Mouse (Mus musculus) lung, embryonic 16.5 days (tissue): ENCODE measurements around the gene Ap1s3. TPM values are rescaled to one million over a fixed set of nuclear protein-coding genes. Genes with fewer than 3 reads are reported as not detected.

ENCODE experiments used
- ATAC-seq: fragments of 200-750 bp; cut with Nextera tagmentation; 2 replicates; pipeline ENCODE4 v1.8.0; 2017; ENCODE audit warnings: low read depth, mild to moderate bottlenecking, moderate library complexity
- H3K27ac ChIP-seq: fragments of 300-500 bp; sonication (generic); 2 replicates; pipeline ENCODE4 v1.5.1; 2014; ENCODE audit warnings: mild to moderate bottlenecking, control low read depth, low read length
- H3K27me3 ChIP-seq: fragments of 300-500 bp; sonication (generic); 2 replicates; pipeline ENCODE4 v1.6.1; 2014; ENCODE audit warnings: low read depth, low read length, mixed read lengths; ENCODE audit not compliant: control insufficient read depth, insufficient read depth
- H3K36me3 ChIP-seq: fragments of 300-500 bp; sonication (generic); 2 replicates; pipeline ENCODE4 v1.6.1; 2014; ENCODE audit warnings: low read length; ENCODE audit not compliant: control insufficient read depth, insufficient read depth
- H3K4me1 ChIP-seq: fragments of 300-500 bp; sonication (generic); replicated peaks from 2 replicates; pipeline ENCODE4 v1.6.1; 2014; ENCODE audit warnings: low read length, mixed read lengths; ENCODE audit not compliant: control insufficient read depth, insufficient read depth
- H3K4me2 ChIP-seq: fragments of 300-500 bp; sonication (generic); 2 replicates; pipeline ENCODE4 v1.6.1; 2014; ENCODE audit warnings: low read depth, low read length, control low read depth
- H3K4me3 ChIP-seq: fragments of 300-500 bp; sonication (generic); 2 replicates; pipeline ENCODE4 v1.5.1; 2014; ENCODE audit warnings: mild to moderate bottlenecking, low read length, control low read depth
- H3K9ac ChIP-seq: fragments of 300-500 bp; sonication (generic); 2 replicates; pipeline ENCODE4 v1.6.1; 2014; ENCODE audit warnings: low read length, control low read depth
- H3K9me3 ChIP-seq: fragments of 300-500 bp; sonication (generic); 2 replicates; pipeline ENCODE4 v1.6.1; 2016; ENCODE audit warnings: low read length; ENCODE audit not compliant: control insufficient read depth
- WGBS: fragments of 180-500 bp; shearing (Covaris S2); extraction: QIAGEN DNeasy Blood & Tissue Kit; methylation state at CpG from one replicate; pipeline ENCODE4 v1.1.7; 2014; 5-methylcytosine and 5-hydroxymethylcytosine counted together
- polyA plus RNA-seq: library from polyadenylated mRNA; unstranded; fragments of >200 nt; fragmentation: Nextera tagmentation; extraction: Ambion mirVana; gene quantifications from 2 replicates; pipeline ENCODE4 v1.2.1, GENCODE M21; 2015

Gene Ap1s3
- polyA plus RNA-seq, 1 experiment from 2014 or later, result 1.1 TPM

- Histone ChIP-seq H3K4me3 (no peak overlapping the region), H3K9me3 (no peaks in the 10 kb centered on the region), H3K9ac (no peak overlapping the region), H3K36me3 (no peaks in the 10 kb centered on the region), H3K27ac (no peak overlapping the region), H3K4me2 (no peak overlapping the region), H3K4me1 (no peaks in the 10 kb centered on the region), H3K27me3 (no peaks in the 10 kb centered on the region)
- 37% methylated on average over 4 of the region's 4 CpGs for WGBS
- ATAC-seq, result peak; percentile 52; the same call in 1 of the 2 replicates
These were observed 81.6 kb downstream of the Ap1s3 start for GRCm38 (mm10) chr1:79589971-79590763.

GRCm38 (mm10) chr1:79589424-79589823, 82.3 kb downstream of the Ap1s3 start:
- no peak for ATAC-seq
- H3K27ac ChIP-seq, result no peak overlapping the region

GRCm38 (mm10) chr1:79581136-79581679, 90.6 kb downstream of the Ap1s3 start:
- Histone ChIP-seq H3K9ac (peak overlapping the region; percentile 3; the same call in 1 of the 2 replicates), H3K27ac (no peak overlapping the region), H3K36me3 (no peaks in the 10 kb centered on the region), H3K27me3 (no peaks in the 10 kb centered on the region), H3K4me1 (no peaks in the 10 kb centered on the region; the same call in 1 of the 2 replicates), H3K4me2 (peak overlapping the region; percentile 51), H3K4me3 (peak overlapping the region; percentile 31), H3K9me3 (no peaks in the 10 kb centered on the region)
- peak; percentile 60; the same call in 1 of the 2 replicates for ATAC-seq
- WGBS, result 8% methylated on average over 15 of the region's 15 CpGs

More at GRCm38 (mm10) chr1:79589424-79589823, 82.3 kb downstream of the Ap1s3 start:
- WGBS, result 30% methylated on average over 6 of the region's 6 CpGs
- Histone ChIP-seq H3K9ac (no peak overlapping the region), H3K27me3 (no peaks in the 10 kb centered on the region), H3K9me3 (no peaks in the 10 kb centered on the region), H3K4me1 (no peaks in the 10 kb centered on the region), H3K4me2 (no peak overlapping the region), H3K36me3 (no peaks in the 10 kb centered on the region), H3K4me3 (no peak overlapping the region)

- no peak overlapping the region for H3K4me3 ChIP-seq
- no peak overlapping the region for H3K4me2 ChIP-seq
- no peaks in the 10 kb centered on the region; the same call in 1 of the 2 replicates for H3K4me1 ChIP-seq
- H3K27me3 ChIP-seq, result no peaks in the 10 kb centered on the region
- ATAC-seq, result no peak
- no peak overlapping the region for H3K27ac ChIP-seq
- no peaks in the 10 kb centered on the region for H3K36me3 ChIP-seq
- WGBS, result 62% methylated on average over 3 of the region's 3 CpGs
- H3K9ac ChIP-seq, result no peak overlapping the region
- no peaks in the 10 kb centered on the region for H3K9me3 ChIP-seq
These were observed 94.4 kb downstream of the Ap1s3 start for GRCm38 (mm10) chr1:79577357-79577756.

GRCm38 (mm10) chr1:79571912-79572311, 99.9 kb downstream of the Ap1s3 start:
- no peak overlapping the region for H3K27ac ChIP-seq
- no peaks in the 10 kb centered on the region for H3K27me3 ChIP-seq
- 80% methylated on average over 4 of the region's 4 CpGs for WGBS
- no peaks in the 10 kb centered on the region for H3K4me1 ChIP-seq
- no peak for ATAC-seq
- H3K4me3 ChIP-seq, result no peak overlapping the region
- H3K36me3 ChIP-seq, result no peaks in the 10 kb centered on the region
- H3K9ac ChIP-seq, result no peak overlapping the region
- no peaks in the 10 kb centered on the region for H3K9me3 ChIP-seq
- no peak overlapping the region for H3K4me2 ChIP-seq

GRCm38 (mm10) chr1:79571126-79571525, 100.6 kb downstream of the Ap1s3 start:
- no peak for ATAC-seq
- 77% methylated on average over 6 of the region's 6 CpGs for WGBS
- H3K4me3 ChIP-seq, result no peak overlapping the region
- no peaks in the 10 kb centered on the region for H3K27me3 ChIP-seq
- H3K4me1 ChIP-seq, result no peaks in the 10 kb centered on the region
- no peak overlapping the region for H3K9ac ChIP-seq
- H3K27ac ChIP-seq, result no peak overlapping the region
- no peaks in the 10 kb centered on the region for H3K36me3 ChIP-seq
- H3K4me2 ChIP-seq, result no peak overlapping the region
- H3K9me3 ChIP-seq, result no peaks in the 10 kb centered on the region

- WGBS, result 44% methylated on average over 5 of the region's 5 CpGs
- ATAC-seq, result 0 out of 2 replicates have a peak, but pooled peaks have one; percentile 12
- H3K4me1 ChIP-seq, result no peaks in the 10 kb centered on the region
- no peaks in the 10 kb centered on the region for H3K36me3 ChIP-seq
- H3K9me3 ChIP-seq, result no peaks in the 10 kb centered on the region
- H3K27ac ChIP-seq, result no peak overlapping the region
- no peak overlapping the region for H3K9ac ChIP-seq
- no peaks in the 10 kb centered on the region for H3K27me3 ChIP-seq
- H3K4me3 ChIP-seq, result no peak overlapping the region
- no peak overlapping the region for H3K4me2 ChIP-seq
These were observed 110.6 kb downstream of the Ap1s3 start for GRCm38 (mm10) chr1:79561186-79561585.

Other genes starting within 250 kb of the Ap1s3 start
- gene Scg2, start 231.9 kb downstream of the Ap1s3 start, polyA plus RNA-seq, result 0.65 and 1.5 TPM in 2 replicates
- 54.1 and 55.0 TPM in 2 replicates for gene Mrpl44, start 104.0 kb upstream of the Ap1s3 start, polyA plus RNA-seq
- gene Wdfy1, start 104.2 kb upstream of the Ap1s3 start, polyA plus RNA-seq, result 43.7 and 48.7 TPM in 2 replicates
- gene Serpine2, start 189.2 kb upstream of the Ap1s3 start, polyA plus RNA-seq, result 342 and 369 TPM in 2 replicates